Mouse (Mus musculus): ENCODE measurements around the gene Wdr45b.
"Not testable (repeated sequence)": the region's sequence is repeated elsewhere in the genome, so short reads cannot be mapped to it uniquely, and the experiment has no call there.

Wdr45b gene

DNA sequence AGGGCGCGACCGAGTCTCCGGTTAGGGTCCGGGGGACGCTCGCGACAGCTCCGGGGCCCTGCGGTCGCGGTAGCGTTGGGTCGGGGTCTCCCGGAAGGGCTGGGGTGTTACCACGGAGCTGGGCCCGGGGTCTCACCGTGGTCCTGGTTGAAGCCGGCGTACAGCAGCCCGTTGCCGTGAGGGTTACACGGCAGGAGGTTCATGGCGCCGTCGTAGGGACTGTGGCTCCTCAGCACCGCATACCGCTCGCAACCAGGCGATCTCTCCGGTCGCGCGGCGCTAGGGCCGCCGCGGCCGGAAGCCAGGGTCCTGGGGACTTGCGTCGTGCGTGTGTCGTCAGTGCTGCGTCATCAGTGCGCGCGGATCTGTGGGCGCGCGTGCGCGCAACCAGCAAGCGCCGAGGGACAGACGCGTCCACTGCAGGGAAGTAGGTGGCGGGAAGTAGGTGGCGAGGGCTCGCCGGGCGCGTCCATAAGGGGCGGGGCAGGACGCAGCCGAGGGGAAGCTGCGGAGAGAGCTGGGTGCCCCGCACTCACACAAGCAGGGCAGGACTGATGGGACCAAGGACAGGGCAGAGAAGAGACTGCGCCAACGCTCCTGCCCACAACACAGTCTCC lies at the start of gene Wdr45b:
TSS of gene Wdr45b (minus strand) at position 355 of the 617 bp plus-strand sequence.
- DNase-seq (ENCODE audit: extremely low spot score) = peak; percentile 98

- DNase-seq (ENCODE audit: extremely low spot score) = no peak
Measured at GRCm38 (mm10) chr11:121392405-121392804, 38.2 kb upstream of the Wdr45b start.

- no peak for DNase-seq (ENCODE audit: extremely low spot score)
Measured at GRCm38 (mm10) chr11:121390793-121391192, 36.5 kb upstream of the Wdr45b start.

DNA sequence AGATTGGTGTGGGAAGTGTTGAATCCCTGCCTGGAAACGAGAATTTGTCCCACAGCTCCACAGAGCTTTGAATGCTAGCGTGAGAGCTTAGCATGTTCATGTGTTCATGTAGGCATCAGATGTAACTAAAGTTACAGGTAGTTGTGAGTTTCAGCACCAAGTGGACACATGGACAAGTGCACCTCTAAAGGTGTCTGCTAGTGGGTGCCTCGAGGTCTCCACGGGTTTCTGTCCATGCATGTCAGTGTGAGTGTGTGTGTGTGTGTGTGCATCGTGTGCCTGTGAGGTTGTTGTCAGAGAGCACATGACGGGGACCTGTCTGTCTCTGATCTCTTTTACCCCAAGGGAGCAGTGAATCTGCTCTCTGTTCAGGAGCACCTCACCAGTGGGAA lies 34.3 kb upstream of the Wdr45b start:
- DNase-seq (ENCODE audit: extremely low spot score) = no peak

- peak; percentile 93 for DNase-seq (ENCODE audit: extremely low spot score)
Measured at GRCm38 (mm10) chr11:121387750-121388553, 33.7 kb upstream of the Wdr45b start, which contains the start of gene Rab40b. TSS of gene Rab40b (minus strand) at chr11:121388251.

DNA sequence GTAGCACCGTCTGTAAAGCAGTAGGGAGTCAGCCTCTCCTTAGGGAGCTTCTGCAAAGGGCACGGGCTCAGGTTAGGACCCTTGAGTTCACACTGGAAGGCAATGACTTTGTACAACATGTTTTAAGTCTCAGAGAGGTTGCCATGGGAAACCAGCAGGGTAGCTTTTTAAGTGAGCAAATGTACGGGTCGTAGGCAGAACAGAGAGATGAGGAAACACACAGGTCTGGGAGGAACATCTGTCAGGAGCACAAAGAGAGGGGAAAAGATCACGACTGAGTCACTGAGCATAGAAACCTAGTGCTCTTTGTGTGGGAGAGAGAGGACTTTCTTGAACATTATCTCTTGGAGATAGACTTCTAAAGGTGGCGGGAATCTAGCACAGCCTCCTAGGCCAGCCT lies 26.0 kb upstream of the Wdr45b start:
- no peak for DNase-seq (ENCODE audit: extremely low spot score)

DNA sequence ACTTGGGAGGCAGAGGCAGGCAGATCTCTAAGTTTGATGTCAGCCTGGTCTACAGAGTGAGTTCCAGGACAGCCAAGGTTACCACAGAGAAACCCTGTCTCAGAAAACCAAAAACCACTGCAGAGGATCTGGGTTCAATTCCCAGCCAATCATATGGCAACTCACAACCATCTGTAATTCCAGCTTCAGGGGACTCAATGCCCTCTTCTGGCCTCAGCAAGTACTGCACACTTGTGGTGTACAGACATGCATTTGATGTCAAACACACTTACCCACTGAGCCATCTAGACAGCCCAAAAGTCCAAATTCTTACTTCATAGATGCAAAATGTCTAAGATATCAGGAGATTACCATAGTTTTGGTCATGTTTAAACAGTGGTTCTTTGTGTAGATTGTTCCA lies 24.4 kb upstream of the Wdr45b start:
- no peak for DNase-seq (ENCODE audit: extremely low spot score)

DNA sequence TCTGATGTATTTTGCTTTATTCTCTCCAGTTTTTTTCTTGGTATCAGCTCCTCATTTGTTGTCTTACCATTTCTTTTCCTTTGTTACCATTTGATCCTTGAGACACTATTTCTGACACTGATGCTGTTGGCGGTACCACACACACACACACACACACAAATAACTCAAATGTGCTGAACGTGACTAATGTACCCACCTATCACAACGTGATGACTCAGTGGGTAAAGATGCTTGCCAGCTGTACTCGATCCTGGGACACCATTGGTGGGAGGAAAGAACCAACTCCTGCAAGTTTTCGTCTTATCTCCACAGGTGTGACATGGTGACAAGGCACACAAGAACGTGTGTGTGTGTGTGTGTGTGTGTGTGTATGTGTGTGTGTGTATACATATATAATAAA lies 19.1 kb upstream of the Wdr45b start:
- DNase-seq (ENCODE audit: extremely low spot score) = no peak

DNA sequence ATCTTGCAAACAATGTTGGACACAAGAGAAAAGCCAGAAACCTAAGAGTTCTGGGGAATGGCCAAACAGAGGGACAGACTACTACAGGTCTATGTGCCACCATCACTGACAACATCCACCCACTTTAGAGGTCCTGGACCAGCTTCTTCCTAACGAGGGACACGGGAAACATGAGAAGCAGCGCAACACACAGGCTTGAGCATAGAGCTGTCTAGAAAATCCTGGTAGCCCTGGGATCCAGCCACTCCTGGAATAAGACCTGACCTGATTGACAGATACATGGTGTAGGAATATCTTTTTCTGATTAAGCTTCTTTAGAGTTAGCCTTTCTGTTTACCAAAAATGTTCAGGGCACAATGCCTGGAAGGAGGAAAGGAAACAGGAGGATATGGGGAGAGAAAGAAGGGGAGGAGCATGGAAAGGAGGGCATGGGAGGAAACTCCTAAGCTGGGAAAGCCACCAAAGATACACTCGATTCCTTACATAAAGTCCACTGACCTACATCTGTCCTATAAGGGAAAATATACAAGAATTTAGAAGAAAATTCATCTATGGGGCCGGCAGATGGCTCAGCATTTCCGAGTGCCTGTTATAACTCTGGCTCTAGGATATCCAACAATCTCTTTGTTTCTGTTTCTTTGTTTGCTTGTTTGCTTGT lies 16.2 kb upstream of the Wdr45b start:
- DNase-seq (ENCODE audit: extremely low spot score) = no peak

- DNase-seq (ENCODE audit: extremely low spot score) = peak; percentile 25
Measured at GRCm38 (mm10) chr11:121369622-121370021, 15.4 kb upstream of the Wdr45b start.

- DNase-seq (ENCODE audit: extremely low spot score) = no peak
Measured at GRCm38 (mm10) chr11:121368731-121369130, 14.5 kb upstream of the Wdr45b start.

DNA sequence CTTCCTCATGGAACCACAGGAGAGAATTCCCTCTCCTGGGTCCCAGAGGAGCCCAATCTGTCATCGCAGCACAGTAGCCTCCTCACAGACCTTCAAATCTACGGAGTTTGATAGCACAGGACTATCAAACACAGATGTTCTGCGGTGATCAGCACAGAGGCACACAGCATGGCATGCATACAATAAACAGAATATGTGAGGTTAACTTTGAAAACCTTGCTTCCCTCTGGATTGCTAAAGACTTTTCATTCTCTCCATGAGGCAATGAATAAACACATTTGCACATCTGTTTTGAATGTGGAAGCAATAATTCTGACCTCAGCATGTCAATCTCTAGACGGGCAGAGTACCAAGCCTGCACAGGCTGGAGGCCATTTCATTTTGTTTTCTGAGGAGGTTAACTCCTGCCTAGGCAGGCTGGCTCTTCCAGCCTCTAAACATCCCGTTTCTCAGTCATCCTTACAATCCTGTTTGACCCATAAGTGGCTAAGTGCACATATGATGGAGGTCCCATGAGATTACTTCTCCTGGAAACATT lies 13.0 kb upstream of the Wdr45b start:
- DNase-seq (ENCODE audit: extremely low spot score) = no peak

GRCm38 (mm10) chr11:121362212-121362611 lies 8.0 kb upstream of the Wdr45b start:
- no peak for DNase-seq (ENCODE audit: extremely low spot score)

GRCm38 (mm10) chr11:121353326-121354090 lies 737 bp downstream of the Wdr45b start:
- DNase-seq (ENCODE audit: extremely low spot score) = no peak

DNA sequence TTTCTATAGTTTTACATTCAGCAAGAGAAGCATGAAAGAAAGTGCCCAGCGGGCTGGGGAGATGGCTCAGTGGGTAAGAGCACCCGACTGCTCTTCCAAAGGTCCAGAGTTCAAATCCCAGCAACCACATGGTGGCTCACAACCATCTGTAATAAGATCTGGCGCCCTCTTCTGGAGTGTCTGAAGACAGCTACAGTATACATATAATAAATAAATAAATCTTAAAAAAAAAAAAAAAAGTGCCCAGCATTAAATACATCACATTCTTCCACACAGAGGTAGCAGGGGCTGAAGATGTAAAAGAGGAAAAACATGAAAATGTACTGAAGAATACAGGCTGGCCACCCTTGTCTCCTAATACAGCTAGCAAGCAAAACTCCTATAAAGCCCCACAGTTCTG lies 5.5 kb downstream of the Wdr45b start:
- DNase-seq (ENCODE audit: extremely low spot score) = not testable (repeated sequence)

GRCm38 (mm10) chr11:121348166-121348565 lies 6.1 kb downstream of the Wdr45b start:
- no peak for DNase-seq (ENCODE audit: extremely low spot score)

DNA sequence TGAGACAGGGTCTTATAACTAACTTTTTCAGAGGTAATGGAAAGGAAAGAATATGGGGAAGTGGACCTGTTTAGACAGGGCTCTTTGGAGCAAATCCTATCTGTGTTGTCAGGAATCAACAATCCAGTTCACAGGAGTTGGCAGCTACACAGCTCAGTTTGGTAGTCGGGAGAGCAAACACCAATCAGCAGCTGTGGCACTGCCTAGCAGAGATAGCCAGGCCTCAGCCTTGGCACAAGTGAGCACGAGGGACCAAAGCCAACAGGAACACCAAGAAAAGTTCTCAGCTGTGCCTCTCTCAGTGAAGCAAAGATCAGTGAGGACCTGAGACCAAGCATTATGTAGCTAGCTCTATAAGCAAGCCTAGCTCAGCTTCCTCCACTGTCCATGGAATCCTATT lies 7.2 kb downstream of the Wdr45b start:
- no peak for DNase-seq (ENCODE audit: extremely low spot score)

- not testable (repeated sequence) for DNase-seq (ENCODE audit: extremely low spot score)
Measured at GRCm38 (mm10) chr11:121342423-121342822, 11.8 kb downstream of the Wdr45b start.

DNA sequence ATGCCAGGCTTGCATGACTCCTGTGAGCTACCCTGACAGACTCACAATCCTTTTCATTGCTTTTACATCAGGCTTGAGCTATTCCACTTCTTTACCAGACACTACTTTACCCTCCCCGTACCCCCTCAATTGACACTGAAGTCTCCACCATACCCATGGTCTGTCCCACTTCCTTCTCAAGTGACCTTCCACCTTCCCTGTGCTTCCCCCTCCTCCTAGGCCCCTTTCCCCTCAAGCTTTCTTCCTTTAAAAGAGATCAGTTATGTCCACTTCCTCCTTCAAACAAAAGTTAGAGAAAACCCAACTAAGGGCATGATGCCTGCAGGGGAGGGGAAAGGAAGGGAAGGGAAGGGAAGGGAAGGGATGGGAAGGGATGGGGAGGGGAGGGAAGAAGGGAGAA lies 14.0 kb downstream of the Wdr45b start:
- DNase-seq (ENCODE audit: extremely low spot score) = no peak

- DNase-seq (ENCODE audit: extremely low spot score) = no peak
Measured at GRCm38 (mm10) chr11:121339647-121340046, 14.6 kb downstream of the Wdr45b start.

- no peak for DNase-seq (ENCODE audit: extremely low spot score)
Measured at GRCm38 (mm10) chr11:121331641-121332040, 22.6 kb downstream of the Wdr45b start.

GRCm38 (mm10) chr11:121328619-121329018 lies 25.6 kb downstream of the Wdr45b start:
- no peak for DNase-seq (ENCODE audit: extremely low spot score)

All from embryo, embryonic 9.5 days (tissue).